Comparison of ENCODE assay signal across 22 mouse cellular contexts in genomic region chr13:90473041-90473825, GRCm38 (mm10).
A peak's percentile ranks its signal among the peaks of the same experiment; 100 is the strongest.
DNase-seq lines count a peak whose midpoint lies in the region; ATAC-seq and TF ChIP-seq lines count a peak whose summit lies in the region.
"Had no signal": no experiment of that assay in that cellular context is flagged by ENCODE, and none has a peak within 500 bp of the region (broad histone marks: within the 10 kb centered on the region; RNA-seq: fewer than 3 reads in every experiment).

No protein-coding gene starts in this region.

- intact Hi-C loops in gastrocnemius, adult 2 months (cut with DNase I): no loop called here

- DNase-seq in gastrocnemius, adult 2 months: peak; percentile 17
- DNase-seq in gastrocnemius, postnatal 4 days (ENCODE audit: low spot score in 2 of 2): no peak
- DNase-seq in 3T3-L1 (ENCODE audit: low read depth, low spot score): peak; percentile 87
- peak; percentile 67 for DNase-seq in Patski (ENCODE audit: low read depth, low spot score)
- peak; percentile 74 for DNase-seq in fibroblast of lung, adult 2 months (ENCODE audit: low read depth)
- DNase-seq in cerebellum, adult 18-20 months: no peak
- no peak for DNase-seq in thymus, adult 18-20 months
- no peak for DNase-seq in lung, adult 18-20 months
- DNase-seq: cerebellum, adult 2 months; heart, adult 11 months; heart, postnatal 14 days; kidney, adult 11 months; layer of hippocampus, adult 9-11 months; thymus, adult 2 months; thymus, postnatal 4 days had no signal

- ATAC-seq in Patski: peak; percentile 81
- ATAC-seq: forebrain, embryonic 15.5 days; lung, postnatal 0 days had no signal

- H3K27me3 ChIP-seq in Patski: no peaks in the 10 kb centered on the region
- H3K27me3 ChIP-seq: forebrain, embryonic 15.5 days; limb, embryonic 15.5 days; liver, embryonic 15.5 days had no signal

- CTCF ChIA-PET in Patski (lab: Charles Lee): no interaction called here

- H3K27ac ChIP-seq in gastrocnemius, adult 2 months: no peak overlapping the region
- H3K27ac ChIP-seq: forebrain, embryonic 15.5 days; kidney, postnatal 0 days; limb, embryonic 15.5 days; liver, embryonic 15.5 days; macrophage had no signal

- no peak for TF ChIP-seq CTCF in gastrocnemius, adult 2 months (IDR thresholded peaks at IDR 0.05)
- no peak for TF ChIP-seq CTCF in Patski (IDR thresholded peaks at IDR 0.05)

- POLR2A ChIA-PET in Patski (lab: Charles Lee): no interaction called here

- no peak overlapping the region for H3K4me3 ChIP-seq in gastrocnemius, adult 2 months
- H3K4me3 ChIP-seq: erythroblast, embryonic 14.5 days; forebrain, embryonic 15.5 days; limb, embryonic 15.5 days; liver, embryonic 15.5 days had no signal

- in situ Hi-C loops in Patski (cut with MboI; ENCODE audit: low pct_unique_long_range_greater_than_20kb): no loop called here

Comparison
In these comparisons a context has a peak if more than half of its experiments do, and no peak if none do; other contexts are left out.
1. DNase-seq: peak in gastrocnemius, adult 2 months (single experiment), 3T3-L1 (single experiment), Patski (single experiment) and fibroblast of lung, adult 2 months (single experiment); none in gastrocnemius, postnatal 4 days (0 of 2), cerebellum, adult 18-20 months (0 of 2), thymus, adult 18-20 months (0 of 2) and lung, adult 18-20 months (0 of 2).